Mouse (Mus musculus) heart, postnatal 10 days (tissue): ENCODE results near the gene Kptn. TPM values are rescaled to one million over a fixed set of nuclear protein-coding genes. Genes with fewer than 3 reads are reported as not detected.
A peak's percentile ranks its signal among the peaks of the same experiment; 100 is the strongest.

ENCODE experiments used
- DNase-seq, 2 experiments: peaks; one replicate each; pipeline ENCODE4 v3.0.0; 2021
- intact Hi-C: fragments of 180-260 bp; cut with DNase I; formaldehyde crosslinking; loops from one replicate; pipeline ENCODE4 v1.15.1; 2025
- total RNA-seq, 2 experiments: library from RNA; stranded (reverse); gene quantifications; 2 replicates each; pipeline ENCODE4 v1.2.3; 2021

Gene Kptn
- total RNA-seq, 2 experiments from 2014 or later = 24.1 to 27.7 TPM

GRCm38 (mm10) chr7:16116418-16116817, 3.3 kb upstream of the Kptn start:
- intact Hi-C loops = no loop called here
- no peak for DNase-seq

- intact Hi-C loops = no loop called here
- DNase-seq = no peak
Measured at GRCm38 (mm10) chr7:16117100-16117499, 2.6 kb upstream of the Kptn start.

- no peak for DNase-seq
- intact Hi-C loops = no loop called here
Measured at GRCm38 (mm10) chr7:16120262-16120600, 536 bp downstream of the Kptn start.

- intact Hi-C loops = no loop called here
- DNase-seq = no peak
Measured at GRCm38 (mm10) chr7:16125829-16126228, 6.1 kb downstream of the Kptn start.

GRCm38 (mm10) chr7:16128344-16128743, 8.6 kb downstream of the Kptn start:
- DNase-seq = peak; percentile 37 to 42
- intact Hi-C loops = no loop called here

- DNase-seq = no peak
- intact Hi-C loops = no loop called here
Measured at GRCm38 (mm10) chr7:16128899-16129298, 9.2 kb downstream of the Kptn start.

GRCm38 (mm10) chr7:16129421-16129845, 9.7 kb downstream of the Kptn start, which contains the start of gene Slc8a2:
Gene Slc8a2, plus strand, starts transcription at chr7:16129826.
- peak; percentile 83 to 84 for DNase-seq
- intact Hi-C loops = no loop called here

GRCm38 (mm10) chr7:16129846-16130691, 10.4 kb downstream of the Kptn start:
- intact Hi-C loops = no loop called here
- DNase-seq = peak in 1 of 2 experiments; percentile 15

GRCm38 (mm10) chr7:16130956-16131634, 11.4 kb downstream of the Kptn start:
- no peak for DNase-seq
- intact Hi-C loops = no loop called here

- intact Hi-C loops = no loop called here
- DNase-seq = no peak
Measured at GRCm38 (mm10) chr7:16132161-16132581, 12.5 kb downstream of the Kptn start.

- no peak for DNase-seq
- intact Hi-C loops = no loop called here
Measured at GRCm38 (mm10) chr7:16132926-16133325, 13.2 kb downstream of the Kptn start.

GRCm38 (mm10) chr7:16133691-16134090, 14.0 kb downstream of the Kptn start:
- no peak for DNase-seq
- intact Hi-C loops = no loop called here

- intact Hi-C loops = no loop called here
- no peak for DNase-seq
Measured at GRCm38 (mm10) chr7:16134951-16135392, 15.3 kb downstream of the Kptn start.

GRCm38 (mm10) chr7:16146489-16147410, 27.1 kb downstream of the Kptn start:
- intact Hi-C loops = no loop called here
- DNase-seq = no peak

- intact Hi-C loops = no loop called here
- peak; percentile 74 to 81 for DNase-seq
Measured at GRCm38 (mm10) chr7:16147643-16148042, 27.9 kb downstream of the Kptn start.

GRCm38 (mm10) chr7:16149241-16149640, 29.5 kb downstream of the Kptn start:
- intact Hi-C loops = no loop called here
- no peak for DNase-seq

GRCm38 (mm10) chr7:16150191-16151145, 30.8 kb downstream of the Kptn start:
- intact Hi-C loops = loop anchor here (5.0 kb wide), 1 partner anchor 93 kb away; no protein-coding TSS in a partner anchor
- DNase-seq = no peak

GRCm38 (mm10) chr7:16153522-16153921, 33.8 kb downstream of the Kptn start:
- intact Hi-C loops = loop anchor here (1.0 to 5.0 kb wide), 3 partner anchors 55 to 171 kb away; partner anchors contain the start of gene Napa
- peak; percentile 62 to 72 for DNase-seq

- peak; percentile 60 to 68 for DNase-seq
- intact Hi-C loops = no loop called here
Measured at GRCm38 (mm10) chr7:16155132-16155872, 35.6 kb downstream of the Kptn start.
